Mouse (Mus musculus) intestine, postnatal 0 days (tissue): Measurements from ENCODE around the gene Pip4p1. TPM values are rescaled to one million over a fixed set of nuclear protein-coding genes. Genes with fewer than 3 reads are reported as not detected.
A peak's percentile ranks its signal among the peaks of the same experiment; 100 is the strongest.
"Not testable (repeated sequence)": the region's sequence is repeated elsewhere in the genome, so short reads cannot be mapped to it uniquely, and the experiment has no call there.

Experiments
- ATAC-seq: fragments of 200-750 bp; cut with Nextera tagmentation; 2 replicates; pipeline ENCODE4 v1.8.0; 2017; ENCODE audit warnings: mild to moderate bottlenecking, moderate TSS enrichment, moderate library complexity
- H3K27ac ChIP-seq: fragments of 300-500 bp; sonication (generic); 2 replicates; pipeline ENCODE4 v1.5.1; 2014; ENCODE audit warnings: mild to moderate bottlenecking, low read depth, low read length, moderate library complexity
- H3K27me3 ChIP-seq: fragments of 300-500 bp; sonication (generic); replicated peaks from 2 replicates; pipeline ENCODE4 v1.6.1; 2014; ENCODE audit warnings: low read length, mixed read lengths; ENCODE audit not compliant: control insufficient read depth, insufficient read depth
- H3K36me3 ChIP-seq: fragments of 300-500 bp; sonication (generic); 2 replicates; pipeline ENCODE4 v1.6.1; 2014; ENCODE audit warnings: mild to moderate bottlenecking, moderate library complexity; ENCODE audit not compliant: control insufficient read depth, insufficient read depth
- H3K4me1 ChIP-seq: fragments of 300-500 bp; sonication (generic); replicated peaks from 2 replicates; pipeline ENCODE4 v1.6.1; 2014; ENCODE audit warnings: antibody characterized with exemption, low read length, mixed read lengths; ENCODE audit not compliant: control insufficient read depth, insufficient read depth
- H3K4me2 ChIP-seq: fragments of 300-500 bp; sonication (generic); replicated peaks from 2 replicates; pipeline ENCODE4 v1.6.1; 2014; ENCODE audit warnings: low read depth, mild to moderate bottlenecking, moderate library complexity
- H3K4me3 ChIP-seq: fragments of 300-500 bp; sonication (generic); 2 replicates; pipeline ENCODE4 v1.5.1; 2014; ENCODE audit warnings: low read depth, low read length
- H3K9ac ChIP-seq: fragments of 300-500 bp; sonication (generic); 2 replicates; pipeline ENCODE4 v1.6.1; 2014; ENCODE audit warnings: mild to moderate bottlenecking, low read depth, low read length
- H3K9me3 ChIP-seq: fragments of 300-500 bp; sonication (generic); 2 replicates; pipeline ENCODE4 v1.6.1; 2016; ENCODE audit warnings: mixed run types; ENCODE audit not compliant: control insufficient read depth
- CTCF ChIP-seq: sonication (generic); IDR thresholded peaks from 2 replicates; pipeline ENCODE4 v1.5.1; 2016; ENCODE audit warnings: low read depth, mild to moderate bottlenecking, control low read depth, antibody characterized with exemption, moderate library complexity
- WGBS: fragments of 180-500 bp; shearing (Covaris S2); extraction: QIAGEN DNeasy Blood & Tissue Kit; methylation state at CpG from one replicate; pipeline ENCODE4 v1.1.7; 2014; 5-methylcytosine and 5-hydroxymethylcytosine counted together
- polyA plus RNA-seq: library from polyadenylated mRNA; unstranded; fragments of >200 nt; fragmentation: Nextera tagmentation; extraction: Ambion mirVana; gene quantifications from 2 replicates; pipeline ENCODE4 v1.2.1, GENCODE M21; 2015

Pip4p1 gene
- polyA plus RNA-seq, 1 experiment from 2014 or later: 51.2 TPM

DNA sequence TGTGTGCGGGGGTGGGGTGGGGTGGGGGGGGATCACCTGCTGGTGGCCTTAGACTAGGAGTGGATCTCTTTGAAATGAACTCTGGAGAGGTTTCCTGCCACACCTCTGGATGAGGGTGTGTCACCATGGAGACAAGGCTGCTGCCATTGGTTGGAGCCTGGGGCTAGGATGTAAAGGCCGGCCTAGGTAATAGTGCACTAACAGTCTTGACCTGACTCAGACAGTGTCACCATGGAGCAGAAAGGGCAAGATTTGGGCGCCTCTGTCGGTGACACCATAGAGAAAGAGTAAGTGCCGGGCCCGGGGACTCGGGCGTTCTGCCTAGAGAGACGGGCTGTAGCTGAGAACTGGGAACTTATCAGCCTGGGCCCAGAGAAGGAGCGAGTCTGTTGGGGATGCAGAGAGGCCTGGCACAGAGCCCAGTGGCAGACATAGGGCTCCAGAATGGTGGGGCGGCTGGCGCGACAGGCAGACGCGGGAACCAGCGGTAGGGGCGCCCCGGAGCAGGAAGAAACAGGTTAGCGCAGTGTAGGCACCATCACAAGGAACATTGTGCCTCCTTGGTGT, 25.4 kb upstream of the Pip4p1 start, which contains the start of gene Pnp2:
Gene Pnp2 (plus strand): TSS at position 51 of the 567 bp plus-strand sequence.
- not testable (repeated sequence) for H3K9me3 ChIP-seq, H3K27me3 ChIP-seq, H3K4me1 ChIP-seq, H3K36me3 ChIP-seq
- Histone ChIP-seq H3K4me3 (peak within 1 kb of the TSS; percentile 24), H3K4me2 (peak within 1 kb of the TSS; percentile 55), H3K9ac (0 out of 2 replicates have a peak within 1 kb of the TSS, but pooled peaks have one; percentile 17), H3K27ac (peak within 1 kb of the TSS; percentile 64; the same call in 1 of the 2 replicates)
- TF ChIP-seq CTCF: peak; percentile 52
- peak; percentile 85 for ATAC-seq
- 7% methylated on average over 18 of the region's 19 CpGs for WGBS

DNA sequence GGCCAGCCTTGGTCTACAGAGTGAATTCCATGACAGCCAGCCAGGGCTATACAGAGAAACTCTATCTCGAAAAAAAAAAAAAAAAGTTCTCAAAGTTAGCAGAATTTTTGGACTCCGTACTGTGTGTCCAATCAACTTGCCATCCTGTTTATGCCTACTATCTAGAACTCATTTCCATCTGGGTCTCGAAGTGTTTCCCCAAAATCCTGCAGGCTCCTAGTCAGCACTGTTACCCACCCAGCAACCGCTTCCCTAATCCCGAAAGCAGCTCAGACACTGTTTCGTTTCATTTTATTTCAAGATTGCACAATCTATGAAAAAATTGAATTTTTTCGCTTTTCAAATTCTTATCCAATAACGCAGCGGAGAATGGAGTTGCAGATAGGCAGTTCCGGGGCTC, 24.8 kb upstream of the Pip4p1 start:
- ATAC-seq: no peak
- WGBS: 85% methylated on average over 10 of the region's 10 CpGs
- Histone ChIP-seq H3K36me3 (peaks cover 9% of the 10 kb centered on the region; the same call in 1 of the 2 replicates), H3K4me1 (no peaks in the 10 kb centered on the region), H3K27me3 (no peaks in the 10 kb centered on the region), H3K4me3 (no peak overlapping the region), H3K4me2 (peak overlapping the region; percentile 55; the same call in 1 of the 2 replicates), H3K27ac (no peak overlapping the region), H3K9me3 (no peaks in the 10 kb centered on the region), H3K9ac (no peak overlapping the region)
- TF ChIP-seq CTCF: no peak

DNA sequence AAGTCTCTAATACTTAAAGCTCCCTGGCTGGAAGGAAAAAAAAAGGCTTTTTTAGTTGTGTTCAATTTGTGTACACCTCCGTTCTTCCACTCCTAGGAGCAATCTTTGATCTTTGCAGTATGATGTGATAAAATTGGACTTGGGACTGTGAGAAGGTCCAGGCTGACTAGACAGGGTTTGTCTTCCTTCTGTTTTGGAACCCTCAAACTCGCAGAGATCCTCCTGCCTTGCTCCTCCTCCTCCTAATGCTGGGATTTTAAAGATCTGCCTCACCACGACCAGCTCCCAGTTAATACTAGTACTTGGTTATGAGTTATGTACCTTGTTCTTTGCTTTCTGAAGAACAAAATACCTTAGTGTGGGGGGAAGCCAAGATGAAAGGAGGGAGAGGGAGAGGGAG, 14.9 kb upstream of the Pip4p1 start:
- H3K27me3 ChIP-seq, H3K4me1 ChIP-seq, ATAC-seq, H3K9ac ChIP-seq, H3K9me3 ChIP-seq, H3K36me3 ChIP-seq: not testable (repeated sequence)
- 11% methylated on average over 3 of the region's 3 CpGs for WGBS
- Histone ChIP-seq H3K4me2 (peak overlapping the region; percentile 74), H3K27ac (peak overlapping the region; percentile 90), H3K4me3 (peak overlapping the region; percentile 58)

DNA sequence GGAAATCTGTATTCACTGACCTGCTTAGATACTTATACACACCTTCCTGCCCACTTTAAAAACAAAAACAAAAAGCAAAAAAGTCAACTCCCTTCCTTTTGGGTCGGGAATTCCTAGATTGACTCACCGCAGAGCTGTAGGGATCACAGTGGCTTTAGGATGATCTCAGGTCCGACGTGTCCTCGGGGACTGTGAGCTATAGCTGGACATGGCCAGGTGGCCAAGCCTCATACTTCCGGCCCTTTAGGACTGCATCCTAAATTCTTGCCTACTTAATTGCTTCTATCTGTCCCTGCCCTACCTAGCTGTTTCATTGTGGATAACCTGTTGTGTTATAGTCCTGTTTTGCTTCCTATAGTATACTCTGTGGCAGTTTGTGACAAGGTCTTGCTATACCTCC, 14.4 kb upstream of the Pip4p1 start:
- peak overlapping the region; percentile 90 for H3K27ac ChIP-seq
- H3K9ac ChIP-seq: peak overlapping the region; percentile 49

DNA sequence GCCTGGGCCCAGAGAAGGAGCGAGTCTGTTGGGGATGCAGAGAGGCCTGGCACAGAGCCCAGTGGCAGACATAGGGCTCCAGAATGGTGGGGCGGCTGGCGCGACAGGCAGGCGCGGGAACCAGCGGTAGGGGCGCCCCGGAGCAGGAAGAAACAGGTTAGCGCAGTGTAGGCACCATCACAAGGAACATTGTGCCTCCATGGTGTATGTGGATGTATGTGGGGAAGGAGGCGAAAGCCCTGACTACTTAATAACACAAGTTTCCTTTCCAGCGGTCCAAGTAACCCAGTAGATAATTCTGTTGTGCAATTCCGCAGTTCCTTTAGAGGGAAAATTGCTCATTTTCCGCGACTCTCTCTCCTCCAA, 14.0 kb upstream of the Pip4p1 start:
- peak overlapping the region; percentile 74 for H3K4me2 ChIP-seq
- H3K27ac ChIP-seq: peak overlapping the region; percentile 90
- peak; percentile 93 for ATAC-seq
- peak; percentile 62 for TF ChIP-seq CTCF
- H3K9ac ChIP-seq: peak overlapping the region; percentile 49
- not testable (repeated sequence) for H3K36me3 ChIP-seq, H3K4me1 ChIP-seq, H3K27me3 ChIP-seq, H3K9me3 ChIP-seq
- H3K4me3 ChIP-seq: peak overlapping the region; percentile 58
- WGBS: 0% methylated on average over 14 of the region's 15 CpGs

More for the DNA sequence above, 14.4 kb upstream of the Pip4p1 start:
- ATAC-seq, H3K27me3 ChIP-seq, H3K9me3 ChIP-seq, H3K4me1 ChIP-seq, H3K36me3 ChIP-seq: not testable (repeated sequence)
- 5% methylated on average over 6 of the region's 6 CpGs for WGBS
- peak overlapping the region; percentile 58 for H3K4me3 ChIP-seq
- peak overlapping the region; percentile 74 for H3K4me2 ChIP-seq

DNA sequence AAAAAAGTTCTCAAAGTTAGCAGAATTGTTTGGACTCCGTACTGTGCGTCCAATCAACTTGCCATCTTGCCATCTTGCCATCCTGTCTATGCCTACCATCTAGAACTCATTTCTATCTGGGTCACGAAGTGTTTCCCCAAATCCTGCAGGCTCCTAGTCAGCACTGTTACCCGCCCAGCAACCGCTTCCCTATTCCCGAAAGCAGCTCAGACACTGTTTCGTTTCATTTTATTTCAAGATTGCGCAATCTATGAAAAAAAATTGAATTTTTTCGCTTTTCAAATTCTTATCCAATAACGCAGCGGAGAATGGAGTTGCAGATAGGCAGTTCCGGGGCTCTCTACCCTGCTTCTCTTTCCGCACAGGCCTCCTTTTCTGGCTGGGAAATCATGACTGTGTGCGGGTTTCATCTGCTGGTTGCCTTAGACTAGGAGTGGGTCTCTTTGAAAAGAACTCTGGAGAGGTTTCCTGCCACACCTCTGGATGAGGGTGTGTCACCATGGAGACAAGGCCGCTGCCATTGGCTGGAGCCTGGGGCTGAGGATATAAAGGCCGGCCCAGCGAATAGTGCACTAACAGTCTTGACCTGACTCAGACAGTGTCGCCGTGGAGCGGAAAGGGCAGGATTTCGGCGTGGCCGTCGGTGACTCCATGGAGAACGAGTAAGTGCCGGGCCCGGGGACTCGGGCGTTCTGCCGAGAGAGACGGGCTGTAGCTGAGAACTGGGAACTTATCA, 13.4 kb upstream of the Pip4p1 start, which contains the start of gene Gm49342:
Gene Gm49342 (plus strand): TSS at position 586 of the 736 bp plus-strand sequence.
- WGBS: 9% methylated on average over 31 of the region's 31 CpGs
- Histone ChIP-seq H3K4me3 (peak within 1 kb of the TSS; percentile 58), H3K9ac (peak within 1 kb of the TSS; percentile 49), H3K9me3 (no peaks in the 10 kb centered on the region), H3K4me1 (no peaks in the 10 kb centered on the region), H3K27me3 (no peaks in the 10 kb centered on the region), H3K4me2 (peak within 1 kb of the TSS; percentile 74), H3K36me3 (no peaks in the 10 kb centered on the region; the same call in 1 of the 2 replicates), H3K27ac (peak within 1 kb of the TSS; percentile 90)
- peak; percentile 99 for ATAC-seq
- TF ChIP-seq CTCF: peak; percentile 66
